Mouse (Mus musculus) thymus, adult 2 months (tissue): ENCODE data around the gene Vps16.

Experiments
- CTCF ChIP-seq: fragments of 200-500 bp; IDR thresholded peaks from 2 replicates; pipeline ENCODE4 v1.5.1; 2012; ENCODE audit warnings: mild to moderate bottlenecking, control low read depth, low read length, moderate library complexity, borderline replicate concordance; ENCODE audit not compliant: control insufficient read depth, poor library complexity, insufficient read depth; ENCODE audit errors: extremely low read depth
- POLR2A ChIP-seq: fragments of 200-500 bp; IDR thresholded peaks from 2 replicates; pipeline ENCODE4 v1.6.1; 2012; ENCODE audit warnings: mild to moderate bottlenecking, low read length, control low read depth, moderate library complexity; ENCODE audit not compliant: control insufficient read depth, poor library complexity, insufficient read depth; ENCODE audit errors: extremely low read depth

- TF ChIP-seq CTCF (no peak), POLR2A (no peak)
These were observed 6.3 kb downstream of the Vps16 start for GRCm38 (mm10) chr2:130430484-130430883.
